Mouse (Mus musculus) G1E (cell line): ENCODE data around the gene Anxa9. TPM values are rescaled to one million over a fixed set of nuclear protein-coding genes. Genes with fewer than 3 reads are reported as not detected.
A peak's percentile ranks its signal among the peaks of the same experiment; 100 is the strongest.

ENCODE experiments used
- ATAC-seq: 2 replicates; pipeline ENCODE4 v1.8.0; 2016; ENCODE audit warnings: mild to moderate bottlenecking; ENCODE audit not compliant: insufficient number of reproducible peaks, poor library complexity, low FRiP score, severe bottlenecking; ENCODE audit errors: extremely low read depth
- DNase-seq: peaks from one replicate; pipeline ENCODE4 v3.0.0; 2012; ENCODE audit warnings: low spot score
- H3K27me3 ChIP-seq: 2 replicates; pipeline ENCODE4 v1.6.1; 2012; ENCODE audit warnings: mild to moderate bottlenecking, low read length, inconsistent platforms; ENCODE audit not compliant: insufficient read depth
- H3K36me3 ChIP-seq: replicated peaks from 2 replicates; pipeline ENCODE3; 2012; ENCODE audit warnings: mild to moderate bottlenecking, inconsistent platforms
- H3K4me1 ChIP-seq: 2 replicates; pipeline ENCODE4 v1.6.1; 2012; ENCODE audit warnings: low read depth, low read length, inconsistent platforms, mixed read lengths; ENCODE audit not compliant: insufficient read depth
- H3K4me3 ChIP-seq: 2 replicates; pipeline ENCODE4 v1.5.1; 2012; ENCODE audit warnings: low read depth, mild to moderate bottlenecking, inconsistent platforms, low read length, moderate library complexity, mixed read lengths
- H3K9me3 ChIP-seq: replicated peaks from 2 replicates; pipeline ENCODE4 v1.6.1; 2012; ENCODE audit warnings: inconsistent platforms
- CTCF ChIP-seq: IDR thresholded peaks from 2 replicates; pipeline ENCODE4 v1.5.1; 2012; ENCODE audit warnings: low read depth, low read length, inconsistent platforms, mixed read lengths
- GATA1 ChIP-seq: IDR thresholded peaks from 2 replicates; pipeline ENCODE4 v1.6.1; 2012; ENCODE audit warnings: borderline replicate concordance, low read length, inconsistent platforms, mixed read lengths
- GATA2 ChIP-seq: IDR thresholded peaks from 2 replicates; pipeline ENCODE4 v1.6.1; 2012; ENCODE audit warnings: low read depth, low read length, inconsistent platforms, borderline replicate concordance
- POLR2AphosphoS5 ChIP-seq: IDR thresholded peaks from 2 replicates; pipeline ENCODE4 v1.6.1; 2012; ENCODE audit warnings: low read depth, low read length, inconsistent platforms; ENCODE audit not compliant: insufficient replicate concordance
- TAL1 ChIP-seq: conservative IDR thresholded peaks from 2 replicates; pipeline ENCODE4 v1.6.1; 2012; ENCODE audit warnings: low read depth, low read length, inconsistent platforms, mixed read lengths
- polyA plus RNA-seq: library from polyadenylated mRNA; stranded (reverse); fragments of >175 nt; gene quantifications from 2 replicates; pipeline ENCODE4 v1.2.3, GENCODE M21; 2012
- total RNA-seq, 2 experiments: library from RNA; stranded (forward) in 1 of 2; stranded (reverse) in 1 of 2; fragments of 200-1000 nt in 1 of 2; fragments of >200 nt in 1 of 2; fragmentation: Nextera tagmentation in 1 of 2; gene quantifications; 2 replicates each; pipeline ENCODE4 v1.2.3; 2014 to 2017

Gene Anxa9
- total and polyA plus RNA-seq, 3 experiments, result 1.4 to 29.8 (median 9.4) TPM

GRCm38 (mm10) chr3:95314075-95314474 lies 7.1 kb upstream of the Anxa9 start:
- Histone ChIP-seq H3K4me1 (peaks cover 72% of the 10 kb centered on the region), H3K9me3 (no peaks in the 10 kb centered on the region), H3K4me3 (peak overlapping the region; percentile 79), H3K36me3 (peaks cover 33% of the 10 kb centered on the region), H3K27me3 (no peaks in the 10 kb centered on the region)
- ATAC-seq, result no peak
- DNase-seq, result no peak
- TF ChIP-seq GATA1 (no peak), CTCF (no peak), TAL1 (no peak), POLR2AphosphoS5 (no peak), GATA2 (no peak)

GRCm38 (mm10) chr3:95313476-95313875 lies 6.5 kb upstream of the Anxa9 start:
- ATAC-seq (no peak), DNase-seq (no peak)
- H3K9me3 ChIP-seq, result no peaks in the 10 kb centered on the region

GRCm38 (mm10) chr3:95312623-95313022 lies 5.6 kb upstream of the Anxa9 start:
- Histone ChIP-seq H3K4me1 (peaks cover 63% of the 10 kb centered on the region), H3K27me3 (no peaks in the 10 kb centered on the region), H3K4me3 (peak overlapping the region; percentile 68), H3K36me3 (peaks cover 29% of the 10 kb centered on the region), H3K9me3 (no peaks in the 10 kb centered on the region)
- ATAC-seq (peak; percentile 71), DNase-seq (peak; percentile 78)
- TF ChIP-seq POLR2AphosphoS5 (peak; percentile 61; the same call in 1 of the 2 replicates), TAL1 (peak; percentile 94), CTCF (no peak), GATA2 (0 out of 2 replicates have a peak, but pooled peaks have one; percentile 31), GATA1 (no peak)

More at GRCm38 (mm10) chr3:95313476-95313875, 6.5 kb upstream of the Anxa9 start:
- no peaks in the 10 kb centered on the region for H3K27me3 ChIP-seq
- H3K36me3 ChIP-seq, result peaks cover 31% of the 10 kb centered on the region
- TF ChIP-seq GATA2 (no peak), POLR2AphosphoS5 (no peak; the same call in 1 of the 2 replicates), CTCF (no peak), TAL1 (no peak), GATA1 (no peak)
- H3K4me3 ChIP-seq, result peak overlapping the region; percentile 79
- H3K4me1 ChIP-seq, result peaks cover 70% of the 10 kb centered on the region

GRCm38 (mm10) chr3:95310968-95311882 lies 4.2 kb upstream of the Anxa9 start:
- Histone ChIP-seq H3K4me3 (peak overlapping the region; percentile 8; the same call in 1 of the 2 replicates), H3K27me3 (no peaks in the 10 kb centered on the region), H3K9me3 (no peaks in the 10 kb centered on the region), H3K4me1 (peaks cover 57% of the 10 kb centered on the region), H3K36me3 (peaks cover 33% of the 10 kb centered on the region)
- peak; percentile 54 for DNase-seq
- peak; percentile 22 for ATAC-seq
- TF ChIP-seq POLR2AphosphoS5, result no peak
- peak; percentile 89 for TF ChIP-seq TAL1
- TF ChIP-seq CTCF, result peak; percentile 62
- no peak for TF ChIP-seq GATA2

GRCm38 (mm10) chr3:95310496-95310895 lies 3.5 kb upstream of the Anxa9 start:
- ATAC-seq (no peak), DNase-seq (no peak)
- no peak overlapping the region for H3K4me3 ChIP-seq
- H3K9me3 ChIP-seq, result no peaks in the 10 kb centered on the region
- H3K36me3 ChIP-seq, result peaks cover 37% of the 10 kb centered on the region
- H3K4me1 ChIP-seq, result peaks cover 56% of the 10 kb centered on the region
- H3K27me3 ChIP-seq, result no peaks in the 10 kb centered on the region
- no peak for TF ChIP-seq GATA2
- TF ChIP-seq POLR2AphosphoS5, result no peak
- TF ChIP-seq CTCF, result no peak
- no peak for TF ChIP-seq GATA1
- no peak for TF ChIP-seq TAL1

GRCm38 (mm10) chr3:95306244-95306643 lies 732 bp downstream of the Anxa9 start:
- Histone ChIP-seq H3K36me3 (peaks cover 69% of the 10 kb centered on the region), H3K9me3 (no peaks in the 10 kb centered on the region), H3K4me3 (no peak overlapping the region), H3K27me3 (no peaks in the 10 kb centered on the region), H3K4me1 (peaks cover 25% of the 10 kb centered on the region)
- TF ChIP-seq GATA2 (no peak), TAL1 (no peak), GATA1 (no peak), CTCF (no peak)
- no peak for DNase-seq
- ATAC-seq, result no peak
